Mouse (Mus musculus): ENCODE data around the gene Satb2. TPM values are rescaled to one million over a fixed set of nuclear protein-coding genes. Genes with fewer than 3 reads are reported as not detected.

Satb2 gene
- polyA plus RNA-seq, 1 experiment from 2014 or later: 1.9 TPM

GRCm38 (mm10) chr1:56972950-56973592 is 5.4 kb downstream of the Satb2 start:
- peak; percentile 68 for ATAC-seq (ENCODE audit: insufficient number of reproducible peaks, insufficient read depth, low FRiP score, low TSS enrichment, low read depth)
- Histone ChIP-seq H3K4me1 (replicated peaks) (peaks cover 44% of the 10 kb centered on the region), H3K27me3 (peaks cover 68% of the 10 kb centered on the region)

DNA sequence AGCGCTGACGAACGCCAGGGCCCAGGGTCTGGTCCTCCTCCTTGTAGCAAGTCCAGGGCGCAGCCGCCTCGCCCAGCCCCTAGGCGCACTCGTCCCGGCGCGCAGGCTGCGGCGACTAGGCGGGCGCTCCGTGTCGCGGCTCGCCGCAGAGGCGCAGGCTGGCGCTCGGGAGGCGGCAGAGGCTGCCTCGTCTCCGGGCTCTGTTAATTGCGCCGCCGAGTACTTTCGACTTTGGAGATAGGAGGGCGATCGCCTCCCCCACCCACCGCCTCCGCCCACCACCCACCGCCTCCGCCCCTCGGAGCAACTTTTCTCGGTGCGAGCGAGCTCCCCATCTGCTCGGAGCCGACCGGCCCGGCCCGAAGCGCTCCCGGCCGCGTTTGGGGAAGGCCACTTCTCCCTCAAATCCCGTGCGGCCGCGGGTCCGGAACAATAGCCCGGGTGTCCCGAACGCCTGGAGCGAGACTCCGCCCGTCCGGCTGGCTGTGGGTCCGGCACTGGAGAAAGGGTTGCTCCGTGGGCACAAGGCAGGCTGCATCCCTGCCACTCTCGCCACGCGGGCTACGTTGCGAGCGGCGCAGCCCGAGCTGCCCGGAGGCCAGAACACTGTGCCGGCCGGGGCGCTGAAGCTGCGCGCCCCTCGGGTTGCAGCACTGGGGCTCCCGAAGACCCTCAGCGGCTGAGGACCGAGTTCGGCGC is 6.0 kb downstream of the Satb2 start:
- peak overlapping the region; percentile 79 for H3K9ac ChIP-seq (replicated peaks)
- peak; percentile 60 for ATAC-seq (ENCODE audit: insufficient number of reproducible peaks, insufficient read depth, low FRiP score, low TSS enrichment, low read depth)
- H3K36me3 ChIP-seq: no peaks in the 10 kb centered on the region
- H3K4me2 ChIP-seq: peak overlapping the region; percentile 96
- H3K27ac ChIP-seq: peak overlapping the region; percentile 91
- peaks cover 37% of the 10 kb centered on the region for H3K4me1 ChIP-seq (replicated peaks)
- WGBS: under 1% methylated on average over 82 of the region's 83 CpGs
- peak overlapping the region; percentile 68 for H3K4me3 ChIP-seq (replicated peaks)
- no peaks in the 10 kb centered on the region for H3K9me3 ChIP-seq
- H3K27me3 ChIP-seq: peaks cover 65% of the 10 kb centered on the region

More at GRCm38 (mm10) chr1:56972950-56973592, 5.4 kb downstream of the Satb2 start:
- peak overlapping the region; percentile 68 for H3K4me3 ChIP-seq (replicated peaks)
- no peaks in the 10 kb centered on the region for H3K36me3 ChIP-seq
- peak overlapping the region; percentile 79 for H3K9ac ChIP-seq (replicated peaks)
- H3K27ac ChIP-seq: peak overlapping the region; percentile 91
- under 1% methylated on average over 47 of the region's 47 CpGs for WGBS
- H3K4me2 ChIP-seq: peak overlapping the region; percentile 96
- H3K9me3 ChIP-seq: no peaks in the 10 kb centered on the region

- Histone ChIP-seq H3K27me3 (peaks cover 61% of the 10 kb centered on the region), H3K4me1 (replicated peaks) (peaks cover 33% of the 10 kb centered on the region)
- no peak for ATAC-seq (ENCODE audit: insufficient number of reproducible peaks, insufficient read depth, low FRiP score, low TSS enrichment, low read depth)
Measured at GRCm38 (mm10) chr1:56971942-56972250, 6.6 kb downstream of the Satb2 start.

DNA sequence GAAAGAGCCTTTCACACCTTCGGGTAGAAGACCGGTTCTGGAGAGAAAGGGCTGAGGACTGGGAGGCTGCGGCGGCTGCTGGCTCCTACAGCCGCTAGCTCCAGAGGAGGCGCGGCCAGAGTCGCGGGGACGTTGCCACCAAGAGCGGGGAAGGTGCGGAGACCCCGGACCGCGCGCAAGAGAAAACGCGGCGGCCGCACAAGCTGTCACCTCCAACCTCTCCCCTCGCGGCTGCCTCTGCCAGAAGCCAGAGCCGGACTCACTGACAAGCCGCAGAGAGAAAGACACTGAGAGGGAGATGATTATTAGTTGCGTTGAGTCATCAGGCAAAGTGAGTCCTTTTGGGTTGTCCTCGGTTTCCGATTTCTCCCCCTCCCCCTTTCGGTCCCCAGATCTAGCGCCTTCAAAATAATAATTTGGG is 7.0 kb downstream of the Satb2 start:
- Histone ChIP-seq H3K4me1 (replicated peaks) (peaks cover 33% of the 10 kb centered on the region), H3K4me2 (peak overlapping the region; percentile 96), H3K27me3 (peaks cover 61% of the 10 kb centered on the region), H3K9me3 (no peaks in the 10 kb centered on the region), H3K4me3 (replicated peaks) (peak overlapping the region; percentile 68), H3K27ac (no peak overlapping the region), H3K9ac (replicated peaks) (peak overlapping the region; percentile 79), H3K36me3 (no peaks in the 10 kb centered on the region)
- under 1% methylated on average over 29 of the region's 29 CpGs for WGBS
- ATAC-seq (ENCODE audit: insufficient number of reproducible peaks, insufficient read depth, low FRiP score, low TSS enrichment, low read depth): no peak

More at GRCm38 (mm10) chr1:56971942-56972250, 6.6 kb downstream of the Satb2 start:
- no peaks in the 10 kb centered on the region for H3K9me3 ChIP-seq
- peak overlapping the region; percentile 96 for H3K4me2 ChIP-seq
- no peaks in the 10 kb centered on the region for H3K36me3 ChIP-seq
- H3K4me3 ChIP-seq (replicated peaks): peak overlapping the region; percentile 68
- 0% methylated on average over 22 of the region's 23 CpGs for WGBS
- peak overlapping the region; percentile 91 for H3K27ac ChIP-seq
- peak overlapping the region; percentile 79 for H3K9ac ChIP-seq (replicated peaks)

GRCm38 (mm10) chr1:56970740-56971141 is 7.7 kb downstream of the Satb2 start:
- Histone ChIP-seq H3K4me2 (peak overlapping the region; percentile 96), H3K9ac (replicated peaks) (peak overlapping the region; percentile 79; the same call in 1 of the 2 replicates), H3K36me3 (no peaks in the 10 kb centered on the region), H3K9me3 (no peaks in the 10 kb centered on the region), H3K27ac (no peak overlapping the region), H3K4me1 (replicated peaks) (peaks cover 35% of the 10 kb centered on the region), H3K4me3 (replicated peaks) (peak overlapping the region; percentile 68), H3K27me3 (peaks cover 54% of the 10 kb centered on the region)
- under 1% methylated on average over 27 of the region's 27 CpGs for whole genome bisulfite sequencing
- no peak for ATAC-seq (ENCODE audit: insufficient number of reproducible peaks, insufficient read depth, low FRiP score, low TSS enrichment, low read depth)

DNA sequence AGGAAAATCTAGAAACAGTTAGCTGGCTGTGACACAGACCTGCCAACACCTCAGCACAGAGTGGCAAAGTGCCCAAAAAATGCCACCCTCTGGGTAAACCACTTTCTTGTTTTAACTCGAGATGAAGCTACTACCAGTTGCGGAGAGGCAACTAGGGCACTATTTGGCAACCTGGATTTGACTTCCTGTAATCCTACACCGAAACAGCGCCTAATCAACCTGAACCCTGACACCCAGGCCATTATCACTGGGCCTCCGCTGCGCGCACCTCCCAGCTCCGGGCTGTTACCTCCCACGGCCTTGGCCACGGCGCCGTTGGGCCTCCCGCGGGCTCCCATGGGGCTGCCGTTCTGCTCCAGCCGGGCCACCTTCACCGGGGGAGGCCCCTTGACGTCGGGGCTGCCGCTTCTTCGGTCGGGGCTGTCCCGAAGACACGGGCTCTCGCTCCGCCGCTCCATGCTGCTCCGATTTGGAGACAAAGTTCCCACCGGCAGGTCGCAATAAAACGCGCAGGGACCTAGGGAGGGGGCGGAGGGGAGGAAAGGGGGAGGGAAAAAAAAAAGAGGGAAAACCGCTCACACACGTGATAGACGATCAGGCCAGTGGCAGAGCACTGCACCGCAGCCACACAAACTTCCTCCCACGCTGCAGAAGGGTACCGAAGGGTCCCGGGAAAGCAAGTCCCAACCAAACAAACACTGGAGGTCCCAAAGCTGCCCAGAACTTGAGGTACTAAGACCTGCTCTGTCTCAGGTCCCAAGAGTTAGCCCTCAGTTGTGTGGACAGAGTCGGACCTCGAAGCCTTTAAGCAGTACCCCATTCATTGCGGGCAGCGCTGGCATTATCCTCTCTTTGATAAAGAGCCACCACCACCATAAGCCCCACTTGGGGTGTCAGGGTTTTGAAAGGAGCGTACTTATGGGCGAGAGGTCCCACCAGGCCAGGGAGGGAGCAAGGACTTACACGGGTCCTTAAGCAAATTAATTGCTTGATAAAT is 8.8 kb downstream of the Satb2 start:
- Histone ChIP-seq H3K27ac (no peak overlapping the region), H3K9ac (replicated peaks) (peak overlapping the region; percentile 48; the same call in 1 of the 2 replicates), H3K9me3 (no peaks in the 10 kb centered on the region), H3K27me3 (peaks cover 50% of the 10 kb centered on the region), H3K4me3 (replicated peaks) (peak overlapping the region; percentile 44), H3K4me1 (replicated peaks) (peaks cover 35% of the 10 kb centered on the region), H3K4me2 (peak overlapping the region; percentile 96), H3K36me3 (no peaks in the 10 kb centered on the region)
- ATAC-seq (ENCODE audit: insufficient number of reproducible peaks, insufficient read depth, low FRiP score, low TSS enrichment, low read depth): no peak
- under 1% methylated on average over 47 of the region's 47 CpGs for WGBS

DNA sequence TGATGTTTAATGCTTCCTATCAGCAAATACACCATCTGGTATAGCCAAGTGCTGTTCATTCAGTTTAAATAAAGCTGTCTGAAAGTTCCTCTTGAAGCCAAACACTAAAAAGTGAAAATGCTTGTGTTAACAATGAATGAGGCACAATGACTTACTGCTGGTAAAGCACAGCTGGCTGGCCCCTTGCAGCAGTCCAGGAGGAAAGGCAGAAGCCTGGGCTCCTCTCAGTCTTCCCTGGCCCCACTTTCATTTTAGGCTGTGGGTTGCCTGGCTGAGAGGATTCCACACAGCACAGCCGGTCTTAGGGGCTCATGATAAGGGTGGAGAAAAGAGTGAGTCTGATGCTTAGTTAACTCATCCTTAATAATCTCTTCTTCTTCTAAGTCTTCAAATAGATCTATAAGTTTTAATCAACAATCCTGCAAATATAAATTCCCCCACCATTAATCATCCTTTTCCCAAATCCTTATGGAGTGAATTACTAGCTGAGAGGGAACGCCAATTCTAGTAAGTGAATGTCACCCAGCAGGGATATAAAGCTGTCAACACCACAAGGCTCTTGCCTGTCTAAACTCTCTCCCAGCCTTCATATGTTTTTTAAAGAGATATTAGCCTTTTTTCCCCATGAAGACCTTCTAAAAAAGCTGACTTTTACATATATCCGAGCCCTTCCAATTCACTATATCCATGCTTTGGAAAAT is 12.4 kb downstream of the Satb2 start:
- Histone ChIP-seq H3K4me3 (replicated peaks) (no peak overlapping the region), H3K27me3 (peaks cover 49% of the 10 kb centered on the region), H3K36me3 (no peaks in the 10 kb centered on the region), H3K9me3 (no peaks in the 10 kb centered on the region), H3K4me1 (replicated peaks) (peaks cover 25% of the 10 kb centered on the region), H3K27ac (no peak overlapping the region), H3K9ac (replicated peaks) (no peak overlapping the region), H3K4me2 (no peak overlapping the region)
- 19% methylated on average over 3 of the region's 3 CpGs for WGBS
- ATAC-seq (ENCODE audit: insufficient number of reproducible peaks, insufficient read depth, low FRiP score, low TSS enrichment, low read depth): no peak; the same call in 1 of the 2 replicates

DNA sequence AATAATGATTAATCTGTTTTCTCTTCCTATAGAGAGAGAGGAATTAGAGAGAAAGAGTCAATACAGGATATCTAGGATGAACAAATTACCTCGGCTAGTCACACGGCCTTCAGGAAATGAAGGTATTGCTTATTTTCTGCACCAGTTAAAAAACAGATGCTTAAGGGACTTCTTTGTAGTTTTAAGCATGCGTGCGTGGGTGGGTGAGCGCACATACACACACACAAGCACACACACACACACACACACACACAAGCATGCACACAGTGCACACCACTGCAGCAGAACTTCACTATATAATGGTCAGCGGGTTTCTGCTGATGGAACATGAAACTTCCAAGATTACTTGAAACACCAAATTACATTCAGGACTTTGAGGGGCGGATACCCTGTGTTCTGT is 14.0 kb downstream of the Satb2 start:
- Histone ChIP-seq H3K4me2 (no peak overlapping the region), H3K4me1 (replicated peaks) (peaks cover 13% of the 10 kb centered on the region), H3K9ac (replicated peaks) (no peak overlapping the region), H3K9me3 (no peaks in the 10 kb centered on the region), H3K4me3 (replicated peaks) (no peak overlapping the region), H3K36me3 (no peaks in the 10 kb centered on the region), H3K27me3 (peaks cover 39% of the 10 kb centered on the region), H3K27ac (no peak overlapping the region)
- no peak for ATAC-seq (ENCODE audit: insufficient number of reproducible peaks, insufficient read depth, low FRiP score, low TSS enrichment, low read depth)
- 76% methylated on average over 7 of the region's 7 CpGs for WGBS

GRCm38 (mm10) chr1:56963291-56963690 is 15.2 kb downstream of the Satb2 start:
- Histone ChIP-seq H3K4me1 (replicated peaks) (peaks cover 19% of the 10 kb centered on the region), H3K27ac (no peak overlapping the region), H3K36me3 (no peaks in the 10 kb centered on the region), H3K4me3 (replicated peaks) (no peak overlapping the region), H3K4me2 (no peak overlapping the region), H3K27me3 (peaks cover 29% of the 10 kb centered on the region), H3K9ac (replicated peaks) (no peak overlapping the region), H3K9me3 (no peaks in the 10 kb centered on the region)
- ATAC-seq (ENCODE audit: insufficient number of reproducible peaks, insufficient read depth, low FRiP score, low TSS enrichment, low read depth): no peak
- 76% methylated on average over 4 of the region's 4 CpGs for WGBS

GRCm38 (mm10) chr1:56958996-56959395 is 19.5 kb downstream of the Satb2 start:
- Histone ChIP-seq H3K27ac (no peak overlapping the region), H3K9me3 (no peaks in the 10 kb centered on the region), H3K4me2 (no peak overlapping the region), H3K9ac (replicated peaks) (no peak overlapping the region), H3K4me3 (replicated peaks) (no peak overlapping the region), H3K36me3 (no peaks in the 10 kb centered on the region), H3K27me3 (peaks cover 16% of the 10 kb centered on the region), H3K4me1 (replicated peaks) (peaks cover 25% of the 10 kb centered on the region)
- ATAC-seq (ENCODE audit: insufficient number of reproducible peaks, insufficient read depth, low FRiP score, low TSS enrichment, low read depth): no peak
- 85% methylated on average over 5 of the region's 5 CpGs for WGBS
